Mouse (Mus musculus): ENCODE results near the gene Dock1.

- TF ChIP-seq FLI1 (IDR thresholded peaks at IDR 0.05; ENCODE audit: low read length), result no peak
- TF ChIP-seq GATA1 (IDR thresholded peaks at IDR 0.05; ENCODE audit: borderline replicate concordance, low read length), result no peak
Measured at GRCm38 (mm10) chr7:134821264-134821663, 150.8 kb downstream of the Dock1 start.
